Mouse (Mus musculus) neural tube, embryonic 12.5 days (tissue): ENCODE measurements around the gene Tmem121. TPM values are rescaled to one million over a fixed set of nuclear protein-coding genes. Genes with fewer than 3 reads are reported as not detected.

ENCODE experiments used
- polyA plus RNA-seq: library from polyadenylated mRNA; unstranded; fragments of >200 nt; fragmentation: Nextera tagmentation; extraction: Ambion mirVana; gene quantifications from 2 replicates; pipeline ENCODE4 v1.2.1, GENCODE M21; 2016

Gene Tmem121
- polyA plus RNA-seq, 1 experiment from 2014 or later: 23.5 TPM

Other genes starting within 250 kb of the Tmem121 start
- 56.2 and 57.5 TPM in 2 replicates for gene Nudt14, start 243.8 kb upstream of the Tmem121 start, polyA plus RNA-seq
- gene Btbd6, start 209.4 kb upstream of the Tmem121 start, polyA plus RNA-seq: 32.0 and 33.8 TPM in 2 replicates
- 68.1 and 70.1 TPM in 2 replicates for gene Brf1, start 185.2 kb upstream of the Tmem121 start, polyA plus RNA-seq
- gene Pacs2, start 171.4 kb upstream of the Tmem121 start, polyA plus RNA-seq: 30.5 and 30.8 TPM in 2 replicates
- 0.24 TPM in 1 of 2 replicates, not detected in the other for gene Tex22, start 111.4 kb upstream of the Tmem121 start, polyA plus RNA-seq
- gene Mta1, start 87.7 kb upstream of the Tmem121 start, polyA plus RNA-seq: 15.8 and 19.6 TPM in 2 replicates
- gene Crip2, start 45.7 kb upstream of the Tmem121 start, polyA plus RNA-seq: 267 TPM in 2 replicates
- 59.9 and 65.8 TPM in 2 replicates for gene Crip1, start 39.6 kb upstream of the Tmem121 start, polyA plus RNA-seq
- 32.3 and 32.9 TPM in 2 replicates for gene Tedc1, start 29.5 kb upstream of the Tmem121 start, polyA plus RNA-seq